Mouse (Mus musculus) midbrain, embryonic 12.5 days (tissue): ENCODE data around the gene Gstcd. TPM values are rescaled to one million over a fixed set of nuclear protein-coding genes. Genes with fewer than 3 reads are reported as not detected.

ENCODE experiments used
- ATAC-seq: fragments of 200-750 bp; cut with Nextera tagmentation; 2 replicates; pipeline ENCODE4 v1.8.0; 2017; ENCODE audit warnings: low read depth, moderate TSS enrichment, moderate library complexity; ENCODE audit not compliant: low FRiP score
- H3K27ac ChIP-seq: fragments of 300-500 bp; sonication (generic); replicated peaks from 2 replicates; pipeline ENCODE4 v1.5.1; 2016; ENCODE audit warnings: mild to moderate bottlenecking
- H3K27me3 ChIP-seq: fragments of 300-500 bp; sonication (generic); 2 replicates; pipeline ENCODE4 v1.6.1; 2016; ENCODE audit warnings: mild to moderate bottlenecking
- H3K36me3 ChIP-seq: fragments of 300-500 bp; sonication (generic); 2 replicates; pipeline ENCODE4 v1.6.1; 2016
- H3K4me1 ChIP-seq: fragments of 300-500 bp; sonication (generic); 2 replicates; pipeline ENCODE4 v1.6.1; 2016
- H3K4me2 ChIP-seq: fragments of 300-500 bp; sonication (generic); replicated peaks from 2 replicates; pipeline ENCODE4 v1.6.1; 2016; ENCODE audit warnings: mild to moderate bottlenecking, moderate library complexity
- H3K4me3 ChIP-seq: fragments of 300-500 bp; sonication (generic); 2 replicates; pipeline ENCODE4 v1.5.1; 2016; ENCODE audit warnings: mild to moderate bottlenecking
- H3K9ac ChIP-seq: fragments of 300-500 bp; sonication (generic); replicated peaks from 2 replicates; pipeline ENCODE4 v1.6.1; 2016; ENCODE audit warnings: mild to moderate bottlenecking, moderate library complexity
- H3K9me3 ChIP-seq: fragments of 300-500 bp; sonication (generic); 2 replicates; pipeline ENCODE4 v1.6.1; 2016; ENCODE audit warnings: mild to moderate bottlenecking
- WGBS: fragments of 180-500 bp; shearing (Covaris S2); methylation state at CpG from one replicate; pipeline ENCODE4 v1.1.7; 2016; 5-methylcytosine and 5-hydroxymethylcytosine counted together
- polyA plus RNA-seq: library from polyadenylated mRNA; unstranded; fragments of >200 nt; fragmentation: Nextera tagmentation; extraction: Ambion mirVana; gene quantifications from 2 replicates; pipeline ENCODE4 v1.2.1, GENCODE M21; 2016

Gstcd gene
- polyA plus RNA-seq, 1 experiment from 2014 or later: 8.5 TPM

GRCm38 (mm10) chr3:132949791-132950528, 141.9 kb downstream of the Gstcd start, which contains the start of gene Npnt:
Npnt (minus strand) TSS chr3:132950291.
- peak within 1 kb of the TSS; percentile 62 for H3K4me3 ChIP-seq
- WGBS: under 1% methylated on average over 58 of the region's 82 CpGs
- H3K9me3 ChIP-seq: no peaks in the 10 kb centered on the region
- ATAC-seq: peak; percentile 90
- no peak within 1 kb of the TSS for H3K27ac ChIP-seq
- H3K36me3 ChIP-seq: no peaks in the 10 kb centered on the region
- H3K4me2 ChIP-seq: peak within 1 kb of the TSS; percentile 97
- H3K27me3 ChIP-seq: peaks cover 43% of the 10 kb centered on the region
- peak within 1 kb of the TSS; percentile 58 for H3K9ac ChIP-seq
- peaks cover 12% of the 10 kb centered on the region for H3K4me1 ChIP-seq

- Histone ChIP-seq H3K9ac (peak overlapping the region; percentile 58), H3K9me3 (no peaks in the 10 kb centered on the region), H3K4me1 (peaks cover 12% of the 10 kb centered on the region), H3K4me3 (peak overlapping the region; percentile 62), H3K36me3 (no peaks in the 10 kb centered on the region), H3K27ac (no peak overlapping the region), H3K4me2 (peak overlapping the region; percentile 97), H3K27me3 (peaks cover 43% of the 10 kb centered on the region)
- 2% methylated on average over 26 of the region's 26 CpGs for WGBS
- peak; percentile 67 for ATAC-seq
Observed at GRCm38 (mm10) chr3:132949380-132949790, 142.4 kb downstream of the Gstcd start.

GRCm38 (mm10) chr3:132948298-132948795, 143.5 kb downstream of the Gstcd start:
- no peak overlapping the region for H3K9ac ChIP-seq
- H3K27me3 ChIP-seq: peaks cover 43% of the 10 kb centered on the region
- H3K36me3 ChIP-seq: no peaks in the 10 kb centered on the region
- H3K27ac ChIP-seq: no peak overlapping the region
- peak overlapping the region; percentile 97 for H3K4me2 ChIP-seq
- 10% methylated on average over 7 of the region's 7 CpGs for WGBS
- H3K4me1 ChIP-seq: peaks cover 12% of the 10 kb centered on the region
- H3K9me3 ChIP-seq: no peaks in the 10 kb centered on the region
- no peak overlapping the region for H3K4me3 ChIP-seq
- ATAC-seq: no peak

- WGBS: 91% methylated on average over 5 of the region's 5 CpGs
- ATAC-seq: no peak
- Histone ChIP-seq H3K9me3 (no peaks in the 10 kb centered on the region), H3K36me3 (no peaks in the 10 kb centered on the region), H3K4me2 (no peak overlapping the region), H3K27ac (no peak overlapping the region), H3K4me3 (no peak overlapping the region), H3K27me3 (peaks cover 41% of the 10 kb centered on the region), H3K4me1 (peaks cover 12% of the 10 kb centered on the region), H3K9ac (no peak overlapping the region)
Observed at GRCm38 (mm10) chr3:132946086-132946485, 145.7 kb downstream of the Gstcd start.

- Histone ChIP-seq H3K9ac (no peak overlapping the region), H3K27me3 (peaks cover 37% of the 10 kb centered on the region), H3K4me2 (no peak overlapping the region), H3K36me3 (no peaks in the 10 kb centered on the region), H3K4me3 (no peak overlapping the region), H3K9me3 (no peaks in the 10 kb centered on the region), H3K27ac (no peak overlapping the region), H3K4me1 (peaks cover 12% of the 10 kb centered on the region)
- no peak for ATAC-seq
- WGBS: 89% methylated on average over 7 of the region's 7 CpGs
Observed at GRCm38 (mm10) chr3:132945669-132946068, 146.2 kb downstream of the Gstcd start.

- peaks cover 12% of the 10 kb centered on the region for H3K4me1 ChIP-seq
- H3K9me3 ChIP-seq: no peaks in the 10 kb centered on the region
- no peak overlapping the region for H3K4me3 ChIP-seq
- H3K27ac ChIP-seq: no peak overlapping the region
- ATAC-seq: no peak
- H3K4me2 ChIP-seq: no peak overlapping the region
- 43% methylated on average over 3 of the region's 3 CpGs for WGBS
- H3K9ac ChIP-seq: no peak overlapping the region
- H3K27me3 ChIP-seq: peaks cover 29% of the 10 kb centered on the region
- no peaks in the 10 kb centered on the region for H3K36me3 ChIP-seq
Observed at GRCm38 (mm10) chr3:132944609-132945008, 147.2 kb downstream of the Gstcd start.

GRCm38 (mm10) chr3:132944193-132944592, 147.6 kb downstream of the Gstcd start:
- WGBS: 72% methylated on average over 7 of the region's 7 CpGs
- Histone ChIP-seq H3K4me3 (no peak overlapping the region), H3K4me1 (peaks cover 10% of the 10 kb centered on the region), H3K9ac (no peak overlapping the region), H3K36me3 (no peaks in the 10 kb centered on the region), H3K4me2 (no peak overlapping the region), H3K27ac (no peak overlapping the region), H3K27me3 (peaks cover 25% of the 10 kb centered on the region), H3K9me3 (no peaks in the 10 kb centered on the region)
- ATAC-seq: no peak

GRCm38 (mm10) chr3:132942778-132943177, 149.1 kb downstream of the Gstcd start:
- H3K4me1 ChIP-seq: no peaks in the 10 kb centered on the region
- no peak for ATAC-seq
- WGBS: 88% methylated on average over 6 of the region's 6 CpGs
- no peak overlapping the region for H3K4me2 ChIP-seq
- H3K27ac ChIP-seq: no peak overlapping the region
- H3K36me3 ChIP-seq: no peaks in the 10 kb centered on the region
- H3K4me3 ChIP-seq: no peak overlapping the region
- H3K9me3 ChIP-seq: no peaks in the 10 kb centered on the region
- peaks cover 12% of the 10 kb centered on the region for H3K27me3 ChIP-seq
- H3K9ac ChIP-seq: no peak overlapping the region

GRCm38 (mm10) chr3:132940181-132940990, 151.4 kb downstream of the Gstcd start:
- ATAC-seq: no peak; the same call in 1 of the 2 replicates
- H3K4me2 ChIP-seq: no peak overlapping the region
- no peak overlapping the region for H3K27ac ChIP-seq
- no peaks in the 10 kb centered on the region for H3K4me1 ChIP-seq
- H3K9me3 ChIP-seq: no peaks in the 10 kb centered on the region
- no peaks in the 10 kb centered on the region for H3K36me3 ChIP-seq
- 89% methylated on average over 10 of the region's 10 CpGs for WGBS
- H3K27me3 ChIP-seq: no peaks in the 10 kb centered on the region
- H3K9ac ChIP-seq: no peak overlapping the region
- no peak overlapping the region for H3K4me3 ChIP-seq

- no peaks in the 10 kb centered on the region for H3K36me3 ChIP-seq
- H3K4me2 ChIP-seq: no peak overlapping the region
- 63% methylated on average over 8 of the region's 8 CpGs for WGBS
- no peak overlapping the region for H3K4me3 ChIP-seq
- peaks cover 4% of the 10 kb centered on the region; the same call in 1 of the 2 replicates for H3K4me1 ChIP-seq
- no peak overlapping the region for H3K27ac ChIP-seq
- H3K27me3 ChIP-seq: no peaks in the 10 kb centered on the region
- H3K9me3 ChIP-seq: no peaks in the 10 kb centered on the region
- H3K9ac ChIP-seq: no peak overlapping the region
- ATAC-seq: no peak
Observed at GRCm38 (mm10) chr3:132939006-132939405, 152.8 kb downstream of the Gstcd start.

- Histone ChIP-seq H3K27me3 (no peaks in the 10 kb centered on the region), H3K9me3 (no peaks in the 10 kb centered on the region), H3K36me3 (no peaks in the 10 kb centered on the region), H3K4me2 (no peak overlapping the region), H3K4me3 (no peak overlapping the region), H3K27ac (no peak overlapping the region), H3K4me1 (peaks cover 4% of the 10 kb centered on the region; the same call in 1 of the 2 replicates), H3K9ac (no peak overlapping the region)
- peak; percentile 48; the same call in 1 of the 2 replicates for ATAC-seq
- WGBS: 62% methylated on average over 2 of the region's 2 CpGs
Observed at GRCm38 (mm10) chr3:132934649-132935048, 157.2 kb downstream of the Gstcd start.
